Mouse (Mus musculus): ENCODE measurements around the gene Traf3.

Gene Traf3

DNA sequence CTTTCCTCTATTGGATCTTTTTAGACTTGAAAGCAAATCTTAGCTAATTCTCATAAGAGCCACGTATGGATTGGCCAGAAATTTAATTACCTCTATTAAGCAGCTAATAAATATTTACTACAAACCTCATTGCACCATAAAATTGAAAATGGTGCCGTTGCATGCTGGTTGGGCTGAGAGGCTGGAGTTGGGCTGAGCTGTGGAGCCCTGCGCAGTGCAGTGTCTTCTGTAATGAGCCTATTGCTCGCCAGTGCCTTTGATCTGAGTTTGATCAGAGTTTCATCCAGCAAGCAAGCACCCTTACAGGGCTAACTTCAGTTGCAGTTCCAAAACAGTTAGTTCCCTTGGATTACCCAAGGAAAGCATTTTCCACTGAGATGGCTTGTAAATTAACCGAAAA lies 12.2 kb upstream of the Traf3 start:
- DNase-seq (ENCODE audit: low spot score): no peak

DNA sequence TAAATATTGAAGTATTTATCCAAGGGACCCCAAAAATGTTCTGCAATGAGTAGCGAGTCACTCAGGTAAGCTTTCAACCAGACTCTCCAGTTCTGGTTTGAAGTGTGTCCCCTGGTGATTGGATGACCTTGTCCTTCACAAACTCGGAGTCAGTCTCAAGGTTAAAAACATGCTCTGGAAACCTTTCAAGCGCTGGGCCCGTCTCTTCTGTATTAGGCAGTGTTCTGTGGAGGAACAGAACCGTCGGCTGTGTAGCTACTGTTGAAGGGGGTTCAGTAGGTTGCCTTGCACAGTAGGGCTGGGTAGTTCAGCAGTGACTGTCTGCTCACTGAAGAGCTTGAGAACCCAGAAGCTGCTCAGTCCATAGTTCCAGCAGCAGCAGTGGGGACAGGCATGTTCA lies 11.5 kb upstream of the Traf3 start:
- no peak for DNase-seq (ENCODE audit: low spot score)

DNA sequence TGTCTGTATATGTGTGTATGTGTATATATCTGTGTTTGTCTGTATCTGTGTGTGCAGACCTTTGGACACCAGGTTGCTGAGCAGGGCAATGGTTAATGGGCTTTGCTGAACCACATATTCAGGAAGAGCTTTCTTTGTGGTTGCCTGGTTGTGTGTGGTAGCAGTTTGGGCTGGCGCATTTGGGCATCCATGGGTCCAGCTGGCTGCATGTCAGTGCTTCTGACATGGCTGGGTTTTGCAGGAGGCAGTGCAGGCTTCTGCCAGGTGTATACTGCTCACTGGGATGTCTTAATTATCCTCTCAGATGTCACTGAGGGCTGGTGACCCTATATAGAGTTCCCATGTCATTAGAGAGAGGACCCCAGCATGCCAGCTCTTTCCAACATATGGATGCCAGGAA lies 10.4 kb upstream of the Traf3 start:
- no peak for DNase-seq (ENCODE audit: low spot score)

DNA sequence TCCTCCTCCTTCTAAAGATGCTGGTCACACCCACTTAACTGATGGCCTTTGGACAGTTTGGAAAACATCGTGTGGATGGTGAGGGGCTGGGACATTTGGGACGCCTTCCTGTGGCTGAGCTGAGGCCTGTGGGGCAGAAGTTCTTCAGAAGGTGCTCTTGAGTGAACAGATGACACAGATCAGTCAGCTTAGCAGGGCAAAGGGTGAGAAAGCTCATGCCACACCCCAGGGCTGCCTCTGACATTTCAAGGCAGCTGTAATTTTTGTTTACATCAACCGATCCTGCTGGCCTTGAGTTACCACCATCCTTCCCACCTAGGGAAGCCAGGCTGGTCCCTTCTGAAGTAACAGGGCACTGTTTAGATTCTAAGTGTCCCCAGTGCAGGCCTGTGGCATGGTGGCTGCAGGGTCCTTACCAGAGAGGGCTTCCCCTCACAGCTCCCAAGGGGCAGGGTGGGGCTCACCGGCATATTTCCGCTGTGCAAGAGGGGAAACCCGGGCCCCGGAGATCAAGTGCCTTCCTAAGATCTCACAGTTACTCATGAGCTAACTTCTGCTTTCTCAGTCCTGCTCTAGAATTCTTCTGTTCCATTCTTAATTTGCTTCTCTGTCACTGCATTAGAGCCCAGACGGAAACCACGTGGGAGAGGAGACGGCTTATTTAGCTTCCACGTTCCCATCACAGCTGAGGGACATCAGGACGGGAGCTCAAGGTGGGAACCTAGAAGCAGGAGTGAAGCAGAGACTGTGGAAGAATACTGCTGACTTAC lies 6.3 kb upstream of the Traf3 start:
- no peak for DNase-seq (ENCODE audit: low spot score)

DNA sequence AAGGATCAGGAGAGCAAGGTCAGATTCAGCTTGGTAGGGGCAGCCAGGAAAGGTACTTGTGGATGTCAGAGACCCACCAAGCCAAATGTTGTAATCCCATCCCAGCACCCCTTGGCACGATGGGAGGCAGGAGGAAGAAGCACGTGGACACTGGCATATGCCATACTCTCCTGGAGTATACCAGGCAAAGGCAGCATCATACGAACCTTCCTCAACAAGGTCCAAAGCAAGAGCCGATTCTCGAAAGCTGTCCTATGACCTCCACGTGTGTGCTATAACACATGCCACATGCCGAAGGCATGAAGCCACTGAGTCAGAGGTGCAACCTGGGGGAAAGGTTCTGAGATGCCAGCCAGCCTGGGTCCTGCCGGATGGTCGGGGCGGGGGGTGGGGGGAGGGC lies 5.3 kb upstream of the Traf3 start:
- DNase-seq (ENCODE audit: low spot score): no peak

DNA sequence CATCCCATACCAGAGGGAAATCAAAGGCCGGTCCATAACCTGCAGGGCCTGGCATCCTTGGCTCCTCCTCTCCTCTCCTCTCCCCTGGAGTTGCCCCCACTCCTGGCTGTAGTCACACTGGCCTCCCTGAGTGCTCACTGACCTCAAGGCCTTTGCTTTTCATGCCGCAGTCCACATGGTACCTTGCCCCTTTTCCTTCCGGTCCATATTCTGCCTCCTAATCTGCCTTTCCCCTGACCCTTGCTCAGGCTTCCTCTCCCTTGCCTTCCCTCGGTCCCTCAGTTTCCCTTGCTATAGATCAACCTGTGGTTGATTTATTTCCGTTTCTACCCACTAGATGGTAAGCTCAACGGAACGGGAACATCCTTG lies 4.2 kb upstream of the Traf3 start:
- no peak for DNase-seq (ENCODE audit: low spot score)

DNA sequence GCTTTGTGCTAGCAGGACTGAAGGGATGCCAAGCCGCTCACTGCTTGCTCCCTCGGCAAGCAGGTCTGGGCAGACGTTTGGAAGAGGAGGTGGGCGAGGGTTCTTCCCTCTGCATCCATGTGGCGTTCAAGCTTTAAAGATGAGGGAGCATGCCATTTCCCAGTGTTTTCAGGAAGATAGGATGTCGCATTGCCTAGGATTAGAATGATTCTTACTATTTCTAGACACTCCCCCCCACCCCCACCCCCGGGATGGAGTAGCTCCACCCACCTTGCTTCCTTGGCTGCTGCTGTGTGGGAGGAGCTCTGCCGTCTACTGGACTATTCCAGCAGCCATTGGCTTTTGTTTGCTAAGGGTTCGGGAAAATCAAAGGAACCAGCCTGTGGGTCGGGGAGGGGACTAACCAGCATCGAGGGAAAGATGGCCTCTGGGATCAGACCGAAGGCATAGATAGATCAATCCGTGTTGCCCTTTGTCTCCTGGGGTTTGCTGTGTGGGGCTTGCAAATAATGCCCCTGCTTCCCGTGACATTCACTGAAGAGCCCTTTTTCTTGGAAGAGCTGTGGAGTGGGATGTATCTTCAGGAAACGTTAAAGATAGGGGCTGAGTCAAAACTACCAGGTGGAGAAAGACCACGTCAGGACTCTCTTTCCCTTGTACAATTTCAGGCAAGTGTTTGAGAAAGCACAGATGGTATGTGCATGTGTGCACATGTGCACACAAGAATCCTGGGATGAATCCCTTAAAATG lies 3.7 kb upstream of the Traf3 start:
- DNase-seq (ENCODE audit: low spot score): peak; percentile 13

DNA sequence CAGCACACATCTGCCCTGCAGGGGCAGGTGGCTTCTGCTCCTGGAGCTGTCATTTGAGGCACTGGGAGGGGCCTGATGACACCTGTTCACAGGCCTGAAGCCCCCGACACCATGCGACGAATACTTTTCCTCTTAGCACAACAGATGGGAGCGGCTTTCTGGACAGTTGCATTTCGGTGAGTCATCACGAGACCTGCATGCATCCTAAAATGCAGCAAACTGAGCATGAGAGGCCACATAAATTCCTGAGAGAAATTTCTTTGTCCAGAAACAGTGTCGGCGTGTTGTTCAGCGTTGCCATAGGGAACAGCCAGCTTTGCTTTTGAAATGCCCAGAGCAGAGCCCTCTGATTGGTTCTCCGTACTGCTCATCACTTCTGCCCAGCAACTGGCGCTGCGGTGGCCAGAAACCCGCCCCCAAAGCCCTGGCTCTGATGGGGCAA lies 1.8 kb upstream of the Traf3 start:
- DNase-seq (ENCODE audit: low spot score): peak; percentile 61

DNA sequence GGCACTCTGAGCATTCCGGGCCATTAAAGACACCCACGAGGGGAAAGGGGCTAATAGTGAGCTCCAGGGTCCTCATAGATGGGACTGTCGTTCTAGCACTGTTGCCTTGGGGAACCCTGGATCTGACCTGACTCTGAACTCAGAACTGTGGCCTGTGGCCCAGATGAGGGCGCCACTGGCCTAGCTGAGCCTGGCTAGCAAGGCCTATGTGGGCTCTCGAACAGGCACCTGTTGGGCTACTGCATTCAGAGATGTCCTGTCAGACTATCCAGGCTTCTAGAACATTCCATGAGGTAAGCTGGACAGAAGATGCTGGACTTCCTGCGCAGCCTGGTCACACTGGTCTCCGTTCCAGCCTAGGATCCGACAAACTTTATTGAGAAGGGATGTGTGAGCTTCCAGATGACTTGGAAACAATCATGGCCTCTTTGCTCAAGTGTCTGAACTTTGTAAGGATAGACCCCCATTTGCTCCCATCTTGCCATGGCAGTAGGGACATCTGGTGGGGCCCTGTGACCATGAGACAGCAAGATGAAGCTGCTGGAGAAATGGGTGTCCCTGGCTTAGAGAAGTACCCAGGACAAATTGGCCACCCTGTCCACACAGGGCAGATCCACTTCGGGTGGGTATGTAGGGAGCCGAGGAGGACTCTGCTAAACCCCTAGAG lies 891 bp upstream of the Traf3 start:
- peak; percentile 7 for DNase-seq (ENCODE audit: low spot score)

DNA sequence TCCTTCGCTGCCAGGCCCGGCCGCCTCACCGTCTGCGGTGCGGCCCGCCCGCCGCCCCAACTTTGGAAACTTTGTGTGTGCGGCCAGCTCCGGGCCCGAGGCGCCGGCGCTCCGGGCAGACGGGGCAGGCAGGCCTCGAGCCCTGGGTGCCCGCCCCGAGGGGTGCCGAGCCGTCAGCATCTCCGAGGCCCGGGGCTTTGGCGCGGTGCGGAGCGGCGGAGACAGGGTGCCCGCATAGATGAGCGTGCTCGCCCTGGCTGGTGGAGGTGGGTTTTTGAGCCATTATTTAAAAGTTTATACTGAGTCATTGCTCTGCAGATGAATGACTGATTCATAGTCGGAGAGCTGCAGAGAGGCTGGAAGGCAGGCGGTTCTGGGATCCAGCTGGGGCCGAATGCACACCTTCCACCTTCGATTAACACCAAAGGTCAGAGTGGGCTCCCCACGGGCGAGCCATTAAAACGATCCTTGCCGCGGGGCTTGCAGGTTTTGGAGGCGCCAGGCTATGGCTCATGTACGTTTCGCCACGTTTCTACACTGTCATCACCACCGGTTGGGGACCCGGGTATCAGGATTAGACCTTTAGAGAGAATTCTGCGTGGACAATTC lies 615 bp downstream of the Traf3 start:
- DNase-seq (ENCODE audit: low spot score): peak; percentile 19

DNA sequence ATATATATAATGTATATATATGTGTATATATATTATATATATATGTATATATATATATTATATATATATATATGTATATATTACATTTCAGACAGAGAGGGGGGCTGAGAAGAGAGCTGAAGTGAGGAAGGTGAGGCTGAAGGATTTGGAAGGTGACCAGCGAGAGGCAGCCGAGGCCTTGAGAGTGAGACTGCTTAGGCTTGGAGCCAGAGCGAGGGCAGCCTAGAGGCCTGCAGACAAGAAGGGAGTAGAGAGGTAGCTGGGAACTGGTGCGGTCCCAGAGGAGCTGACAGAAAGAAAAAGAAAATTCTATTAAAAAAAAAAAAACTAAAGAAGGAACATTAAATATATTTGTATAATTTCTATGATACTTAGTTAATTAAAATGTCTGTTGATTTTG lies 2.7 kb downstream of the Traf3 start:
- no peak for DNase-seq (ENCODE audit: low spot score)

DNA sequence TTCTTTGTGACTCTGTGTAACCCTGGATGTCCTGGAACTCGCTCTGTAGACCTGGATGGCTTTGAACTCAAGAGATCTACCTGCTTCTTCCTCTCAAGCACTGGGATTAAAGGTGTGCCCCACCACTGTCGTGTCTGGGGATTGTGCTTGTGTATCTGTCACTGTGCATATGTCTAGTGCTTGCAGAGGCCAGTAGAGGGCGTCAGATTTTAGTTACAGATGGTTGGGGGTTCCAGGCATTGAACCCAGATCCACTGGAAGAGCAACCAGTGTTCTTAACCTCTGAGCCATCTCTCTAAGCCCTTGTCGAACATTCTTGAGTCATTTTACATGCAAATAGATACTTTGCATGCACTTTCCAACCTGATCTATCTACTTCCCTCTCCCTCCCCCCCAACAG lies 12.6 kb downstream of the Traf3 start:
- DNase-seq (ENCODE audit: low spot score): no peak

DNA sequence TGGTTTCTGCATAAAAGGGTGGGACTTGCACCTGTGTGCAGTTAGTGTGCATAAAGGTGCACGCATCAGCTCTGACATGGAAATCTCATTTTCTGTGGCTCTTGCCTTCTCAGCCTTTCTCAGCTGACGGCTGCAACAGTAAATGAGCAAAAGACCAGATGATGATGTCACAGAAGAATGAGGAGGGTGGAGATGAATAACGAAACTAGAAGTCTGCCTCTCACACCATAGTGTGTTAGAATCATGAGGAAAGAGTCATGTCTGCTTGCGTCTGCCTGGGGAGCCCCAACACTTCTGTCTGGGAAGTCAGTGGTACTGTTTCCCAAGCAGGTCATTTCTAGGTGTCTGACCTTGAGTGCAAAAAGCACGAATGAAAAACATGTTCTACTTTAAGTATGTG lies 15.7 kb downstream of the Traf3 start:
- DNase-seq (ENCODE audit: low spot score): no peak

DNA sequence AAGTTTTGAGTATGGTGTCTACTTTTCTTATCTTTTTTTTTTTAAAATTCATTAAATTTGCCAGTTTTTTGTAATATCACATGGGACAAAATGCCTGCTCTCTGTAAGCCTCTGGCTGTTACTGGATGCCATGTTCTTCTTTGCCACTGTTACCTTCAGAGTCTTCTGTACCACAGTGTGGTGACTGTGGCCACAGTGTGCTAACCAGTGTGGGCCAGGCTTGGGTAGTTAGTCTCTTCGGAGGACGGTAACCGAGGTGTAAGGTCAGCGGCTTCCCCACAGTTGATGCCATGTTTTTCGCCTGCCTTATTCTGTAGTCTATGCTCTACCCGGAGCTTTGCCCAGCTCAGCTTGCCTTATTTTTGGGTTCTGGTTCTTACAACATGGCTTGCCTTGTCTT lies 16.2 kb downstream of the Traf3 start:
- DNase-seq (ENCODE audit: low spot score): no peak

DNA sequence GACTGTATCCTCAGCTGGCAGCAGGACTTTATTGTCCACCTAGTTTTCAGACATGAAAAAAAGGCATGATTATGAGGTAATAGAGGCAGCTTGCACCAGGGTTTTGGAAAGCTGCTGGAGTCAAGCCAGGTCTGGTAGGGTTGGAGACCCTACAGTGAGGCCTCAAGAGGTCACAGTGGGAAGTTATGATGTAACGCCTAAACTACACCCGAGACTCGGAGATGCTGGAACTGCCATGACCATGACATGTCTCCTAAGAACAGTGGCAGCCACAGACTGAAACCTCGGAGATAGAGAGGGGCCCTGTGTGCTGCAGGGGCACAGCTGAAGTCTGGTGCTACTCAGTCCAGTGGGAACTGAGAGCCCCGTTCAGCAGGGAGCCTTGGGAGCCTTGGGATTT lies 18.3 kb downstream of the Traf3 start, which contains the start of gene 4930595D18Rik:
TSS of gene 4930595D18Rik (minus strand) at position 16 of the 400 bp plus-strand sequence.
- no peak for DNase-seq (ENCODE audit: low spot score)

DNA sequence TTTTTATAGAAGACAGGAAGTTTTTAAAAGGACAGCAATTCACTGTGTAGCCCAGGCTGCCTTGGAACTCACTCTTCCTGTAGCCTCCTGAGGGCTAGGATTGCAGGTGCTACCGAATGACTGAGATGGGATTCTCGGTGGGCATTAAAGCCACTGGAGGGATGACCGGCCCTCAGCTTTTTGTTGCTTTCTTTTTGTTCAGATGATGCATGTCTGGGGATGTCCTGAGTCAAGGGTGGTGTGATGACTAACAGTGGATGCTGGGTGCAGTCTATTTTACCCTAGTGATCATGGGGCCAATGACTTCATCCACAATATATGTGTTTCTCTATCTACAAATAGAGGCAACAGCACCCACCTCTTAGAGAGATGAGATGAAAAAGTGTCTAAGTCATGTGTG lies 20.8 kb downstream of the Traf3 start:
- no peak for DNase-seq (ENCODE audit: low spot score)

DNA sequence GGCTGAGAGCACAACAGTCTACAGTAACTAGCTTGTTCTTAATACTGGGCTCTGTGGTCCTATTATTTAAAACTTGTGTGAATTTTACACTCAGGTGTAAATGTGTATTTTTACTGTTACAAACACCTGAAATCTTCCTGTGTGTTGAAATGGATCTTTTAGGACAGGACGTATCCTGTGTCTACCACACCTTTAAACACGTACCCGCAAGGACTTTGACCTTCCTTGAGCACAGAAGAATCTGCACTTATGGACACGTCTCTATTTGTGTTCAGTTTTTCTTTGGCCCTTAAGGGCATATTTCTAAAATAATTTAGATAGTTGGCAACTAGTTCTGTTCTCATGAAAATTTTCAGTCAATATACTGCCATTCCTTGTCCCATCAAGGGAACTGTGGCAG lies 22.1 kb downstream of the Traf3 start:
- no peak for DNase-seq (ENCODE audit: low spot score)

DNA sequence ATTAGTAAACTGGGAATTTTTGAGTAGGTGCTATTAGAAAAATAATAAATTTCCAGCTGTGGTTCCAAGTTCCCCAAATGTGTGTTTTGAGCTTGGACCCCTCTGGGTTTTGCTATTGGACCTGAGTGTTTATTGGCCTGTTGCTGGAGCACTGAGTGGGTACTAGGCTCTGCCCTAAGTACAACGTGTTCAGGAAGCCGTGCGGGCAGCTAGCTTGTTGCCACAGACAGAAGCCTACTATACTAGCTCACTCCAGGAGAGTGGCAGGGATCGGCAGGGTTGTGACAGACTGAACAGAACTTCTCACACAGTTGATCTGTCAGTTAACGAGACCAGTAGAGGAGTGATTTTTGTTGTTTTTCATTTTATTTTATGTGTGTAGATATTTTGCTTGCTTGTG lies 24.2 kb downstream of the Traf3 start:
- no peak for DNase-seq (ENCODE audit: low spot score)

DNA sequence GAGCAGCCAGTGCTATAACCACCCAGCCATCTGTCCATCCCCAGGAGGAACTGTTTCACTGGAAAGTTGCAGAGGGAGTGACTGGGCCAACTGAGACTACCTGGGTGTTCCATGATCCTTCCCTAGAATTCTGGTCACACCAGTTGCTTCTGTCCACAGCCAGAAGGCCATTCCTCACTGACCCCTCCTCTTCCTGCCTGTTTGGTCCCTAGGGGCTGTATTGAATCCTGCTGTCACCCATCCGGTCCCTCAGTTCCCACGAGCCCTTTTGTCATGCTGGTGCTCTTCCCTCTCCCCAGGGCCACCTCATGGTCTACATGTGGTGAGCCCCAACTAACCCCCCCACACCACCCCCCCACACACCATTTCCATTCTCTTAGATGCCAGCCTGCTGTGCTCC lies 24.7 kb downstream of the Traf3 start:
- no peak for DNase-seq (ENCODE audit: low spot score)

DNA sequence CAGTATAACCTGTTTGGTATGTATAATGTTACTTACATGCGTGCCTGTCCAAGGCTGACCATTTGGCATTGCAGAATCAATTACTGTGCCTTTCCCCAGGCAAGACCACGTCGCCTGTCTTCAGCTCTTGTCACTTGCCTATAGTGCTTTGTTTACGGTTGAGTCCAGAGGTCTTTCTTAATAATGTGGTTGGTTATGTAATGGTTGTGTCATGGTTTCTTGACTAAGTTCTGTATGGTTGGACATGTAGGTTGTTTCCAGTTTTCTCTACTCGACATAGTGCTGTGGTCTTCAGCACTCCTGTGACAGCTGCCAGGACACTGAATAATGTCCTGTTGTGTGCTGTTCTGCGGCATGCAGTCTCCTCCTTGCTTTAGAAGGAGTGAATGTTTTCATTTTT lies 26.6 kb downstream of the Traf3 start:
- no peak for DNase-seq (ENCODE audit: low spot score)

DNA sequence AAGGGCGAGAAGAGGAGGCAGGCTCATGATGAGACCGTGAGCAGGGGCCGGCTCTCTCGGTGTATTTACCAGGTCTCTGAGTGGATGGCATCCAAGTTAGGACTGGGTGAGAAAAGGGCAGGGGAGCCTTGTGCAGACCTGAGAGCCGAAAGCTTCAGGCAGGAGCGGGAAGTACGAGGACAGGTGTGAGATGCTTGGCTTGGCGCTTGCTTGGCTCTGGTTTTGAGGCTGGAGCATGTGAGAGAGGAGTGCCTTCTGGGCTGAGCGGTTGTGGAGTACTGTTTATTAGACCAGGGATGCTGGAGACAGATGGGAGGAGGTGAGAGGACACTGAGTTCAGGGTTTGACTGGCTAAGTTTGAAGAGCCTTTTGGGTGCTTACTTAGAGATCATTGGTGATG lies 27.2 kb downstream of the Traf3 start:
- DNase-seq (ENCODE audit: low spot score): no peak

DNA sequence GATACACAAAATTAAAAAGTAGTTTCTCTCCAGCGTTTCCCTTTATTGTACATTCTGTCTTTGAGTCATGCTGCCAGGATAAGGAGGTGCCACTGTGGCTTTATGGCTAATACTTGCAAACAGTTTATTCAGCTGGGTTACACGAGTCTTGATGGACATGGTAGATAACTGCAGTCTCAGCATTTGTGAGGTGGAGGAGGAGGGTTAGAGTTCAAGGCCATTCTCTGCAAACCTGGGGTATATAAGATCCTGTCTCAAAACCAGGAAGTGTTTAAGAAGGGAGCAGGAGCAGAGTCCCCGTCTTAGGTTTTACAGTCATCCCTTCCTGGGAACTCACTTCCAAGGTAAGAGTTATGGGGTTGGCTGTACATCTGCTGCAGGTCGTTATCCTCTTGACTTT lies 30.4 kb downstream of the Traf3 start:
- DNase-seq (ENCODE audit: low spot score): no peak

DNA sequence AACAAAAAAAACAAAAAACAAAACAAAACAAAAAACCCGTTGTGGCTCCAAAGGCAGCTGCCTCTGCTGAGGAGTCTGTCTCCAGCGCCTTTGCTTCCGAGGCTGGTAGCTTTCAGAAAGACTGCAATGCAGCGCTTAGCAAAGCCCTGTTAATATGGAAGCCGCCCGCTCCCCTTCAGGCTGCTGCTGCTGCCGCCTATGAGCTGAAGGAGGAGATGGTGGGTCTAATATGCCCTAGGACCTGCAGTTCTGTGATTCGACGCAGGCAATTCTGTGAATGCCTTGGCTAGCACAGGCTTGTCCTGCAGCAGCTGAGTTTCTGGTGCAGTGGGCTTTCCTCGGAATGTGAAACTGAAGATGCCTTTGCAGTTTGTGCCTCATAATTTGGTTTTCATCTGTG lies 36.9 kb downstream of the Traf3 start:
- DNase-seq (ENCODE audit: low spot score): no peak

Data from ovary, postnatal 10 days (tissue).